Mouse (Mus musculus) lung, postnatal 0 days (tissue): ENCODE data around the gene Mt4. TPM values are rescaled to one million over a fixed set of nuclear protein-coding genes. Genes with fewer than 3 reads are reported as not detected.

Source experiments
- ATAC-seq: fragments of 200-750 bp; cut with Nextera tagmentation; 2 replicates; pipeline ENCODE4 v1.8.0; 2017; ENCODE audit warnings: moderate library complexity
- DNase-seq: peaks from one replicate; pipeline ENCODE4 v3.0.0-alpha.2; 2016; ENCODE audit warnings: low spot score
- H3K27ac ChIP-seq: fragments of 300-500 bp; sonication (generic); 2 replicates; pipeline ENCODE4 v1.5.1; 2014; ENCODE audit warnings: antibody characterized with exemption, mild to moderate bottlenecking, low read length, mixed read lengths
- H3K27me3 ChIP-seq: fragments of 300-500 bp; sonication (generic); replicated peaks from 2 replicates; pipeline ENCODE4 v1.6.1; 2014; ENCODE audit warnings: low read length, mixed read lengths; ENCODE audit not compliant: insufficient read depth
- H3K36me3 ChIP-seq: fragments of 300-500 bp; sonication (generic); 2 replicates; pipeline ENCODE4 v1.6.1; 2014; ENCODE audit warnings: low read length, mixed read lengths; ENCODE audit not compliant: insufficient read depth
- H3K4me1 ChIP-seq: fragments of 300-500 bp; sonication (generic); 2 replicates; pipeline ENCODE4 v1.6.1; 2014; ENCODE audit warnings: antibody characterized with exemption, low read depth, low read length, mixed read lengths; ENCODE audit not compliant: insufficient read depth
- H3K4me2 ChIP-seq: fragments of 300-500 bp; sonication (generic); replicated peaks from 2 replicates; pipeline ENCODE4 v1.6.1; 2014; ENCODE audit warnings: low read depth, mild to moderate bottlenecking, low read length, moderate library complexity, mixed read lengths
- H3K4me3 ChIP-seq: fragments of 300-500 bp; sonication (generic); 2 replicates; pipeline ENCODE4 v1.5.1; 2014; ENCODE audit warnings: low read depth, low read length
- H3K9ac ChIP-seq: fragments of 300-500 bp; sonication (generic); replicated peaks from 2 replicates; pipeline ENCODE4 v1.6.1; 2014; ENCODE audit warnings: low read depth, mild to moderate bottlenecking
- H3K9me3 ChIP-seq: fragments of 300-500 bp; sonication (generic); 2 replicates; pipeline ENCODE4 v1.6.1; 2016; ENCODE audit warnings: low read length, mixed read lengths
- CTCF ChIP-seq: IDR thresholded peaks from 2 replicates; pipeline ENCODE4 v1.5.1; 2016; ENCODE audit warnings: antibody characterized with exemption, mild to moderate bottlenecking
- EP300 ChIP-seq: IDR thresholded peaks from 2 replicates; pipeline ENCODE4 v1.6.1; 2016; ENCODE audit warnings: antibody characterized with exemption, mild to moderate bottlenecking, control low read depth
- WGBS: fragments of 180-500 bp; shearing (Covaris S2); extraction: QIAGEN DNeasy Blood & Tissue Kit; methylation state at CpG from one replicate; pipeline ENCODE4 v1.1.7; 2014; 5-methylcytosine and 5-hydroxymethylcytosine counted together
- polyA plus RNA-seq: library from polyadenylated mRNA; unstranded; fragments of >200 nt; fragmentation: Nextera tagmentation; extraction: Ambion mirVana; gene quantifications from 2 replicates; pipeline ENCODE4 v1.2.1, GENCODE M21; 2015

Mt4 gene
- polyA plus RNA-seq, 1 experiment from 2014 or later, result not detected

GRCm38 (mm10) chr8:94173848-94174403, 36.9 kb downstream of the Mt4 start:
- no peaks in the 10 kb centered on the region for H3K9me3 ChIP-seq
- 50% methylated on average over 11 of the region's 11 CpGs for WGBS
- peak overlapping the region; percentile 80 for H3K4me2 ChIP-seq
- peaks cover 15% of the 10 kb centered on the region; the same call in 1 of the 2 replicates for H3K27me3 ChIP-seq
- DNase-seq (no peak), ATAC-seq (no peak)
- no peaks in the 10 kb centered on the region for H3K36me3 ChIP-seq
- no peak overlapping the region for H3K4me3 ChIP-seq
- 0 out of 2 replicates have a peak, but pooled peaks have one; percentile 9 for TF ChIP-seq CTCF
- no peak for TF ChIP-seq EP300
- no peak overlapping the region for H3K9ac ChIP-seq
- no peak overlapping the region for H3K27ac ChIP-seq
- H3K4me1 ChIP-seq, result peaks cover 7% of the 10 kb centered on the region; the same call in 1 of the 2 replicates

- H3K36me3 ChIP-seq, result no peaks in the 10 kb centered on the region
- no peaks in the 10 kb centered on the region for H3K9me3 ChIP-seq
- 29% methylated on average over 7 of the region's 7 CpGs for WGBS
- no peak overlapping the region; the same call in 1 of the 2 replicates for H3K27ac ChIP-seq
- peaks cover 7% of the 10 kb centered on the region for H3K4me1 ChIP-seq
- peaks cover 18% of the 10 kb centered on the region; the same call in 1 of the 2 replicates for H3K27me3 ChIP-seq
- peak; percentile 31 for DNase-seq
- no peak overlapping the region for H3K9ac ChIP-seq
- H3K4me3 ChIP-seq, result no peak overlapping the region
- no peak overlapping the region for H3K4me2 ChIP-seq
- ATAC-seq, result no peak
- TF ChIP-seq EP300 (no peak), CTCF (peak; percentile 49)
Observed at GRCm38 (mm10) chr8:94174619-94175213, 37.7 kb downstream of the Mt4 start.

- H3K9ac ChIP-seq, result no peak overlapping the region
- no peaks in the 10 kb centered on the region for H3K9me3 ChIP-seq
- peaks cover 14% of the 10 kb centered on the region; the same call in 1 of the 2 replicates for H3K27me3 ChIP-seq
- no peak for TF ChIP-seq EP300
- ATAC-seq (no peak), DNase-seq (no peak)
- 61% methylated on average over 7 of the region's 7 CpGs for WGBS
- 0 out of 2 replicates have a peak overlapping the region, but pooled peaks have one; percentile 16 for H3K27ac ChIP-seq
- H3K4me3 ChIP-seq, result no peak overlapping the region
- peaks cover 10% of the 10 kb centered on the region for H3K4me1 ChIP-seq
- H3K4me2 ChIP-seq, result no peak overlapping the region
- no peaks in the 10 kb centered on the region for H3K36me3 ChIP-seq
Observed at GRCm38 (mm10) chr8:94177716-94178390, 40.9 kb downstream of the Mt4 start.

DNA sequence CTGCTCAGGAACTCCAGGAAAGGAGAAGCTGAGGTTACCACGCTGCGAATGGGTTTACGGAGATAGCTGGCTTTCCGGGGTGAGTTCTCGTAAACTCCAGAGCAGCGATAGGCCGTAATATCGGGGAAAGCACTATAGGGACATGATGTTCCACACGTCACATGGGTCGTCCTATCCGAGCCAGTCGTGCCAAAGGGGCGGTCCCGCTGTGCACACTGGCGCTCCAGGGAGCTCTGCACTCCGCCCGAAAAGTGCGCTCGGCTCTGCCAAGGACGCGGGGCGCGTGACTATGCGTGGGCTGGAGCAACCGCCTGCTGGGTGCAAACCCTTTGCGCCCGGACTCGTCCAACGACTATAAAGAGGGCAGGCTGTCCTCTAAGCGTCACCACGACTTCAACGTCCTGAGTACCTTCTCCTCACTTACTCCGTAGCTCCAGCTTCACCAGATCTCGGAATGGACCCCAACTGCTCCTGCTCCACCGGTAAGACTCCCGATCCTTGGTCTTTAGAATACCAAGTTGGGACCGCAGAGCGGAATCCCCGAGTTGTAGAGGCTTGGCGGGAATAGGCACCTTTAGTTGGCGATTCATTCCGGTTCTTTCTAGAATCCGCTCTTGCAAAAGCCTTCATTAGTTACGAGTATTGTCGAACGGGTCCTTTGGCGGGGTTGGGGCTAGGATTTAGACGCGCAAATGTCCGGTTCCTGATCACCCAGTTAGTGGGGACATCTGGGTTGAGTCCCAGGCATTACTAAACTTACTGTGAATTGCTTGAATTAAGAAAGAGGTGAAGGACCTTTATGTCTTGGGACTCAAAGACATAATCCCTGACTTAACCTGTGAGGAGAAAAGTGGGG, 42.1 kb downstream of the Mt4 start, which contains the start of gene Mt1:
TSS of gene Mt1 (plus strand) at position 226 of the 856 bp plus-strand sequence.
- ATAC-seq, result peak; percentile 92
- WGBS, result under 1% methylated on average over 50 of the region's 50 CpGs

GRCm38 (mm10) chr8:94179713-94180560, 42.9 kb downstream of the Mt4 start:
- H3K27me3 ChIP-seq, result 0 out of 2 replicates have a peak, but pooled peaks cover 10% of the 10 kb centered on the region
- peak overlapping the region; percentile 61 for H3K4me2 ChIP-seq
- peak overlapping the region; percentile 53 for H3K4me3 ChIP-seq
- H3K36me3 ChIP-seq, result no peaks in the 10 kb centered on the region
- no peak for TF ChIP-seq EP300
- TF ChIP-seq CTCF, result no peak
- peaks cover 13% of the 10 kb centered on the region for H3K4me1 ChIP-seq
- no peak for ATAC-seq
- 6% methylated on average over 25 of the region's 25 CpGs for WGBS
- H3K9me3 ChIP-seq, result no peaks in the 10 kb centered on the region
- H3K9ac ChIP-seq, result peak overlapping the region; percentile 43
- no peak for DNase-seq
- peak overlapping the region; percentile 81 for H3K27ac ChIP-seq

More for the DNA sequence above, 42.1 kb downstream of the Mt4 start, which contains the start of gene Mt1:
- H3K4me3 ChIP-seq, result peak within 1 kb of the TSS; percentile 53
- peak within 1 kb of the TSS; percentile 81 for H3K27ac ChIP-seq
- H3K36me3 ChIP-seq, result no peaks in the 10 kb centered on the region
- H3K4me2 ChIP-seq, result peak within 1 kb of the TSS; percentile 61
- peak within 1 kb of the TSS; percentile 43 for H3K9ac ChIP-seq
- H3K27me3 ChIP-seq, result 0 out of 2 replicates have a peak, but pooled peaks cover 10% of the 10 kb centered on the region
- peaks cover 13% of the 10 kb centered on the region for H3K4me1 ChIP-seq
- no peaks in the 10 kb centered on the region for H3K9me3 ChIP-seq
- TF ChIP-seq CTCF, result no peak
- TF ChIP-seq EP300, result peak; percentile 94
- peak; percentile 97 for DNase-seq
